Mouse (Mus musculus) common myeloid progenitor, adult 5-6 weeks (primary cell): ENCODE results near the gene Cab39. TPM values are rescaled to one million over a fixed set of nuclear protein-coding genes. Genes with fewer than 3 reads are reported as not detected.

ENCODE experiments used
- ATAC-seq: replicated peaks from 2 replicates; pipeline ENCODE4 v1.8.0; 2016; ENCODE audit warnings: low read depth, mild to moderate bottlenecking, moderate TSS enrichment, inconsistent platforms; ENCODE audit not compliant: poor library complexity, severe bottlenecking
- total RNA-seq: library from RNA; stranded (forward); fragments of 200-1000, 187-1606 nt; gene quantifications from 2 replicates; pipeline ENCODE4 v1.2.3, GENCODE M21; 2017

Gene Cab39
- total RNA-seq, 1 experiment from 2014 or later = 110 TPM

DNA sequence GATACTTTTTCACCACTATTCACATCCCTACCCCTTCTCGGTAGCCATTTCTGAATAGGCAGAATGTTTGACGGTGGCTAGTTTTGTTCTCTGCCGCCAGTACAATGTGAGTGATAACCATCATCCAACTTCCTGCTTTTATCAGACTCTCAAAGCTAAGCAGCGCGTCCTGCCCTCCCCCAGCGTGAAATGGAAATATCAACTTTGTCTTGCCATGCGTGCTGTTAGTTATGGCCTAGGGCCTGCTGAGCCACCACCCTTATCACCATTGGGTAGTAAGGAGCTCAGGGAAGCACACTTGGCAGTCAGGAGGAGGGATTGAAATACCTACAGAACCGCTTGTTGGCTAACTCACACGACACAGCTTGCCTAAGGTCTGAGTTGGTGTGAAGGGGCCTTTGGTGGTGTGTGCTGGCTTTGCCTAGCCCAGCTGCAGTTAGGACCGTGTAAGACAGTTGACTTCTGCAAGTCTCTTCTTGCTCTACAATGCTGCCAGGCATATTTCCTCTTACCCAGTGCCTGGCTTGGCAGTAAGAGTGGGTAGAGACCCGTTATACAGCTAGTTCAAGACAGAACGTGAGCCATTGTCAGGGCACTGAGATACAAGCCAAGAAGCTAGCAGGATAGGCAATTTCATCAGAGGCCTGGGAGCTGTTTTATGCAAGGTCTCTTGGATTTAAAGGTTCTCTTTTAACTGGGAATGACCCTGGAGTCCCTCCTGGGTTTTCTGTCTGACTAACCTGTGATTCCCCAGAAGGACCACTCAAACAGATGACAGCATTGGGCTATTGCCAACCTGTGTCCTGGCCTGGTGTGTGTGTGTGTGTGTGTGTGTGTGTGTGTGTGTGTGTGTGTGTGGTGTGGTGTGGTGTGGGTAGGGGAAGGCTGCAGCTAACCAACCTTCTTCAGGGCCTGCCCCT lies 103.8 kb downstream of the Cab39 start:
- ATAC-seq = peak; percentile 23

DNA sequence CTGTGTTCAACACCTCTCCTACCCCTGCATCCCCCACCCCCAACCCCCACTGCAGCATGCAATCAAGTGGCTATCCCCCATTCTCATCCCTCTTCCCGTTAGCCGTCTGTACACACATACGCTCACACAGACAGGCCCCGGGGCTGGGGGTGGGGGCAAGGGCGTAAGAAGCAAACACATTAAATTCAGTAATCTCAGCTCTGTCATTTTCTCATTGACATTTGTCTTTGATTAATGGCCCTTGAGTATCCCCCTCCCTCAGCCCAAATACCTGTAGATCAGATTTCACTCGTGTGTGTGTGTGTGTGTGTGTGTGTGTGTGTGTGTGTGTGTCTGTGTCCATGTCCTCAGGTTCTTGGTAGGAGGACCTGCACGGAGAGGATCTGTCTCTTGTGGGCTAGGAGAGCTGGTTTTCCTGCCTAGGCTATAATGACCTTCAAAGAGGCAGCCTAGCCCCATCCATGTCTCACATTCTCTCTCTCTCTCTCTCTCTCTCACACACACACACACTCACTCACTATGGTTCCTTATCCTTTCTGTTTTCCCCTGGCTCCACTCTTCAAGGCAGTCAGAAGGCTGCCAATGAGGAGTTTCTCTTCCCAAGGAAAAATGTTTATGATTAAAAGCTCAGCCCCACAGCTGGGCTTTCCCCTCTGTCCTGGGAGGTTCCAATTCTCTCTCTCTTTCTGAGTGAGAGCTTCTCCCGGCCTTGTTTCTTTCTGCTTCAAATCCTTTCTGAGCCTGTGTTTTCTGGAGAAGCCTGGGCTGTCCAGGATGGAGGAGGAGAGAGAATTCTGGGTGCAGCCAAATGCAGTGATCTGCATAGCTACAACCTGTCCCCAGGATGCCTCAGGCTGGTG lies 104.9 kb downstream of the Cab39 start:
- no peak for ATAC-seq

DNA sequence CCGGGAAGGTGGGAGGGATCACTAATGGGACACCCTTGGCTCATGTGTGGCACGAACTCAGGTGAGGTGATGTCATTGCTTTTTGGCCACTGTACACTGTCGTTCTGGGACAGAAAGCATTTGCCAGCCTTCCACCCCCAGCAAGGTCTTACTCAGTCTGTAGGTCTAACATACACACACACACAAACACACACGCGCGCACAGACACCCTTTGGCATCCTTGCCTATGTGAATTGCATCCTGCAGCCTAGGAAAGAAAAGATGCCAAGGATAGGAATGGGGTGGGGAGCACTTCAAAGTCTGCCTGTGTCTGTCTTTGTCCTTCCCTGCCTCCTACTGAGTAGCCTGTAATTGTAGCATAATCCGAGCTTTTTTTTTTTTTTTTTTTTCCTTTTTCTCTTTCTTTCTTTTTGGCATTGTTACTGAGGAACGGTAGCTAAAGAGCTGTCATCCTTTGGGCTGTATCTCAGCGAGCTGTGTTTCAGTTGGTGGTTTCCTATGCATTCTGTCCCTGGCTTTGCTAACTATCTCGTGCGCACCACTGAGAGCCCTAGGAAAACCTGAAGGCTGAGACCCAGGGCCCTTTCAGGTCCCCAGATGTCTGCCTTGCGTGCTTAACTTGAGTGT lies 105.6 kb downstream of the Cab39 start:
- no peak for ATAC-seq

DNA sequence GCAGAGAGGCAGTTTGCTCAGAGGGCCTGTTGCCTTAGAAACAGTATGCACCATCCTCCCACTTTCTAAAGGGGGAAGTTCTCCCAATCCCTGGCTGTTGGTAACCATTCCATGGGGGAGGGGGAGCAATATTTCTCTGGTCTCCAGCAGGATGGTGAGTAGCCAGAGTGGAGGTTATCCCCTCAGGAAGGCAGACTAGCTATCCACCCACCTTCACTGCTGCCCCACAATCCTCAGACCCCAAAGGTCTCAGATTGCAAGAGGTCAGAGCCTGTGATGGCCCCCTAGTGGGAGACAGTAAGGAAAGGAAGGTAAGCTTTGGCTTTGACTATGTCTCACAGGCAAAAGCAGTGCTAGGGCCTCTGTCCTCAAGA lies 106.1 kb downstream of the Cab39 start:
- no peak for ATAC-seq

DNA sequence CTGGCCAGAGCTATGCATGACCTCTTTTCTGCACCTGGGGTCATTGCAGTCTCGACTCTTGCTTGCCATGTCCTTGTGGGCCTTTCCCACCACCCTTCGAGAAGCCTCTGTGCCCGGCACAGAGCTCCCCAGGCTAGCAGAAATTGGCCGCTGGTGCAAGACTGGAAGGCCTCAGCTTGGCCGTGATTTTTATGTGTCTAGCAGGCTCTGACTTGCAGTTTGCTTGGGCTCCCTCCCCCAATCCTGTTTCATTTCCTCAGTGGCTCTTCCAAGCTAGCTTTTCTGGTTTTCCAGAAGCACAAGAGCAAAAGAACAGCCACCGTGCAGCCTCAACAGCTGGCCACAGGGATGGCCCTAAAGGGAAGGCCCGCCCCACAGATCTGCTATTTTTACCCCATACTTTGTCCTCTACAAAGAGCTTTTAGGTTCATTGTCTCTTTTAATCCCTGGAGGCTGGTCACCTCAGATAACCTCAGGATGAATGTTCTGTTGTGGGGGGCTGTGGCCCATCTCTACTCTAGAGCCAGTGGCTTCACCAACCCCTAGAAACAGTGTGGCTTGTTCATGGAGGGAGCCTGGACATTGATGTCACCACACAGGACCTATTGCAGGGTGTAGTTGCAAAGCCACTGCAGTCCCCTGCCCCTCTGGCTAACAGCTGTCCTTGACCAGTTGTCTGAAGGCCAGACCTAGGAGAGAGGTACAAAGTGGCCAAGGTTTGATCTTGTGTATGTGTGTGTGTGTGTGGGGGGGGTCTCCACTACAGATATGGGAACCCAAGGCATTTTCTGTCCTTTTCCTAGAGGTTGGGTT lies 107.5 kb downstream of the Cab39 start:
- no peak for ATAC-seq

Other genes starting within 250 kb of the Cab39 start
- gene G530012D18Rik, start 217.8 kb upstream of the Cab39 start, total RNA-seq = 4.9 TPM in 1 of 2 replicates, not detected in the other
- gene Sp110, start 194.6 kb upstream of the Cab39 start, total RNA-seq = 116 and 120 TPM in 2 replicates
- 62.0 and 62.2 TPM in 2 replicates for gene Sp140, start 193.1 kb upstream of the Cab39 start, total RNA-seq
- gene Sp100, start 143.5 kb upstream of the Cab39 start, total RNA-seq = 64.9 and 116 TPM in 2 replicates
- gene A630001G21Rik, start 14.8 kb upstream of the Cab39 start, total RNA-seq = 46.6 and 54.3 TPM in 2 replicates
- gene Itm2c, start 100.8 kb downstream of the Cab39 start, total RNA-seq = 41.7 and 51.8 TPM in 2 replicates
- not detected in 2 replicates for gene 4933407L21Rik, start 135.0 kb downstream of the Cab39 start, total RNA-seq
- gene Gpr55, start 167.6 kb downstream of the Cab39 start, total RNA-seq = not detected in 2 replicates
- gene Spata3, start 223.4 kb downstream of the Cab39 start, total RNA-seq = not detected in 2 replicates